Mouse (Mus musculus) adrenal gland, adult 10 weeks (tissue): ENCODE data around the gene Sac3d1. TPM values are rescaled to one million over a fixed set of nuclear protein-coding genes. Genes with fewer than 3 reads are reported as not detected.

Experiments
- polyA plus RNA-seq: library from polyadenylated mRNA; stranded (reverse); fragments of 350-450 nt; fragmentation: Illumina TruSeq; extraction: RNeasy Lipid Tissue Mini Kit (QIAGEN cat#74804); gene quantifications from one replicate; pipeline ENCODE4 v1.2.3, GENCODE M21; 2014; ENCODE audit warnings: low read depth, low replicate concordance

Sac3d1 gene
- polyA plus RNA-seq, result 0.70 TPM

GRCm38 (mm10) chr19:6117986-6118676 is at the start of gene Sac3d1:
TSS of gene Sac3d1 (minus strand) at chr19:6118650.

GRCm38 (mm10) chr19:6141394-6141749 is 22.9 kb upstream of the Sac3d1 start, which contains the start of gene Arl2:
TSS of gene Arl2 (minus strand) at chr19:6141548.

GRCm38 (mm10) chr19:6140678-6141393 is 22.4 kb upstream of the Sac3d1 start, which contains the start of gene Batf2:
TSS of gene Batf2 (plus strand) at chr19:6140983.

GRCm38 (mm10) chr19:6127760-6128341 is 9.4 kb upstream of the Sac3d1 start, which contains the start of gene Snx15:
TSS of gene Snx15 (minus strand) at chr19:6128304.

GRCm38 (mm10) chr19:6105586-6105985 is 12.9 kb downstream of the Sac3d1 start, which contains the start of gene Naaladl1:
TSS of gene Naaladl1 (plus strand) at chr19:6105782.

GRCm38 (mm10) chr19:6094119-6094518 is 24.3 kb downstream of the Sac3d1 start, which contains the start of gene AC131692.1:
TSS of gene AC131692.1 (plus strand) at chr19:6094419.

GRCm38 (mm10) chr19:6084478-6085248 is 33.8 kb downstream of the Sac3d1 start, which contains the start of the genes Zfpl1 and Cdca5:
TSS of gene Zfpl1 (minus strand) at chr19:6084956.
TSS of gene Cdca5 (plus strand) at chr19:6084983.

GRCm38 (mm10) chr19:6082156-6082555 is 36.3 kb downstream of the Sac3d1 start, which contains the start of gene Gm28374:
TSS of gene Gm28374 (minus strand) at chr19:6082256.

GRCm38 (mm10) chr19:6079983-6080480 is 38.4 kb downstream of the Sac3d1 start, which contains the start of gene Tmem262:
TSS of gene Tmem262 (plus strand) at chr19:6080033.

GRCm38 (mm10) chr19:6076564-6077393 is 41.7 kb downstream of the Sac3d1 start, which contains the start of gene Vps51:
TSS of gene Vps51 (minus strand) at chr19:6077231.

GRCm38 (mm10) chr19:6067724-6068415 is 50.6 kb downstream of the Sac3d1 start, which contains the start of gene Tm7sf2:
TSS of gene Tm7sf2 (minus strand) at chr19:6068373.

Other genes with a start within 250 kb of the Sac3d1 start
- gene Frmd8, start 243.4 kb downstream of the Sac3d1 start, polyA plus RNA-seq, result 4.1 TPM
- 3.4 TPM for gene Slc25a45, start 240.8 kb downstream of the Sac3d1 start, polyA plus RNA-seq
- not detected for gene Tigd3, start 224.5 kb downstream of the Sac3d1 start, polyA plus RNA-seq
- gene Dpf2, start 205.6 kb downstream of the Sac3d1 start, polyA plus RNA-seq, result 8.1 TPM
- 1.7 TPM for gene Cdc42ep2, start 193.8 kb downstream of the Sac3d1 start, polyA plus RNA-seq
- gene Pola2, start 154.4 kb downstream of the Sac3d1 start, polyA plus RNA-seq, result 3.7 TPM
- not detected for gene Slc22a20, start 132.5 kb downstream of the Sac3d1 start, polyA plus RNA-seq
- gene Capn1, start 102.8 kb downstream of the Sac3d1 start, polyA plus RNA-seq, result 2.1 TPM
- gene Syvn1, start 72.1 kb downstream of the Sac3d1 start, polyA plus RNA-seq, result 0.82 TPM
- gene Mrpl49, start 60.9 kb downstream of the Sac3d1 start, polyA plus RNA-seq, result 39.2 TPM
- gene Fau, start 60.8 kb downstream of the Sac3d1 start, polyA plus RNA-seq, result 27.5 TPM
- gene Znhit2, start 57.5 kb downstream of the Sac3d1 start, polyA plus RNA-seq, result not detected
- 2.7 TPM for gene Tm7sf2, start 50.3 kb downstream of the Sac3d1 start, polyA plus RNA-seq
- gene Vps51, start 41.4 kb downstream of the Sac3d1 start, polyA plus RNA-seq, result 7.1 TPM
- gene Tmem262, start 38.6 kb downstream of the Sac3d1 start, polyA plus RNA-seq, result not detected
- gene Gm28374, start 36.4 kb downstream of the Sac3d1 start, polyA plus RNA-seq, result not detected
- 1.5 TPM for gene Zfpl1, start 33.7 kb downstream of the Sac3d1 start, polyA plus RNA-seq
- 1.2 TPM for gene Cdca5, start 33.7 kb downstream of the Sac3d1 start, polyA plus RNA-seq
- gene AC131692.1, start 24.2 kb downstream of the Sac3d1 start, polyA plus RNA-seq, result not detected
- not detected for gene Naaladl1, start 12.9 kb downstream of the Sac3d1 start, polyA plus RNA-seq
- gene Snx15, start 9.7 kb upstream of the Sac3d1 start, polyA plus RNA-seq, result 4.0 TPM
- not detected for gene Batf2, start 22.3 kb upstream of the Sac3d1 start, polyA plus RNA-seq
- gene Arl2, start 22.9 kb upstream of the Sac3d1 start, polyA plus RNA-seq, result 2.3 TPM
- not detected for gene Majin, start 65.7 kb upstream of the Sac3d1 start, polyA plus RNA-seq
- gene Gpha2, start 107.7 kb upstream of the Sac3d1 start, polyA plus RNA-seq, result not detected
- 3.4 TPM for gene Ppp2r5b, start 117.2 kb upstream of the Sac3d1 start, polyA plus RNA-seq
- not detected for gene Atg2a, start 123.0 kb upstream of the Sac3d1 start, polyA plus RNA-seq
- 14.9 TPM for gene Ehd1, start 158.1 kb upstream of the Sac3d1 start, polyA plus RNA-seq
- gene Cdc42bpg, start 187.8 kb upstream of the Sac3d1 start, polyA plus RNA-seq, result 2.4 TPM
- 8.8 TPM for gene Men1, start 216.3 kb upstream of the Sac3d1 start, polyA plus RNA-seq
- gene Map4k2, start 222.5 kb upstream of the Sac3d1 start, polyA plus RNA-seq, result 6.2 TPM
- 125 TPM for gene Sf1, start 245.0 kb upstream of the Sac3d1 start, polyA plus RNA-seq